Mouse (Mus musculus): ENCODE measurements at regions not wholly inside any gene's neighbourhood (a gene's known extent, or its start where the extent isn't known, plus 50 kb on each side); places are given as distances from the start of the nearest gene placed in this dataset.

DNA sequence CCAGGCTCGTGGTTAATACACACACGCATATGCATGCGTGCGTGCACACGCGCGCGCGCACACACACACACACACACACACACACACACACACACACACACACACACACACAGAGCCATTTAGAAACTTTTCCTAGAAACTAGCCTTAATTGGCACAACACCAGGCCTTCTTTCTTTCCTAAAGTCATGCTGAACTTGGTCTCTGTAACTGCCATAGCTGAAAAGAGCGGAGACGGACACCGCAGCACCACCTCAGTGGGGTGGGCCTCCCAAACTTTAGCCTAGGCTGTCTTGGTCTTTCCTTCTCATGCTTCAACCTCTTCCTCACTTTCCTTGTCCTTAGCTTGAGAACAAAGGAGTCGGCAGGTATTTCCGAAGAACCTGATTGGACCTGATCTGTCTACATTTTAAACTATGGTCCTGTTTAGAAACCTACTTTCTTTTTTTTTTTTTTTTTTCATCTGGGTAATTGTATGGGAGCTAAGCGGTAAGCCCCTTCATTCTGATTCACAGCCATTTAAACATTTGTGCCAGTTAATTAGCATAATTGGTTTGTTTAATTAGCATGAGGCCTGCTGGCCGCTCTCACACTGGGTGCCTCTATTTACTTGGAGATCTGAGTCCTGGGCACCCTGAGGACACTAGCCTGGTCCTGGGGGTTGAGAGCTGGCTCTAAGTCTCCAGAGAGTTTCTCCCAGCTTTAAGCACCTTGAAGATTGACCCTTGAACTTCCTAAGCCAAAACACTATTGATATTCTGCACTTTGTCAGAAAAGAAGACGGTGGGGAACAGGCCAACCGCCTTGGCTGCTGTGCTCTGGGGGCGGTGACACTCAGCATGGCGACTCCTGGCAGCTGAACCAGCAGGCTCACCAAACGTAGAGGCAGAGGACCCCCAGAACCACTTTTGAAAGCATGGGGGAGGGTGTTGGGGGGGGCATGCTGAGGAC is 269.7 kb upstream of the Irx3 start:
- TF ChIP-seq CTCF (IDR thresholded peaks at IDR 0.05; ENCODE audit: control insufficient read depth, insufficient read depth, insufficient read length): no peak
- no peak for TF ChIP-seq MAX (IDR thresholded peaks at IDR 0.05)
- no peak for TF ChIP-seq MYOD1 (IDR thresholded peaks at IDR 0.05; ENCODE audit: control insufficient read depth, insufficient read length, low read depth)
- TF ChIP-seq USF1 (IDR thresholded peaks at IDR 0.05; ENCODE audit: low read depth): no peak
- TF ChIP-seq MYOG (IDR thresholded peaks at IDR 0.05; ENCODE audit: control insufficient read depth, extremely low read depth, insufficient read length): no peak
- TF ChIP-seq CEBPB (IDR thresholded peaks at IDR 0.05; ENCODE audit: low read depth): no peak
- TF ChIP-seq FOSL1 (IDR thresholded peaks at IDR 0.05; ENCODE audit: insufficient read depth, low read length, poor library complexity, severe bottlenecking): no peak

Data from C2C12 (cell line).